Mouse (Mus musculus) megakaryocyte, embryonic 14.5 days (primary cell): Measurements from ENCODE around the gene Ass1.

ENCODE experiments used
- FLI1 ChIP-seq: IDR thresholded peaks from 2 replicates; pipeline ENCODE4 v1.6.1; 2012; ENCODE audit warnings: low read length, inconsistent platforms, mixed read lengths
- GATA1 ChIP-seq: IDR thresholded peaks from 3 replicates; pipeline ENCODE4 v1.6.1; 2012; ENCODE audit warnings: mixed read lengths, low read length, inconsistent platforms, borderline replicate concordance

- TF ChIP-seq GATA1, result no peak
- TF ChIP-seq FLI1, result no peak
Observed at GRCm38 (mm10) chr2:31473941-31474340, 3.9 kb downstream of the Ass1 start.
